Mouse (Mus musculus) stomach, adult 2 months (tissue): ENCODE results near the gene Olfr656. TPM values are rescaled to one million over a fixed set of nuclear protein-coding genes. Genes with fewer than 3 reads are reported as not detected.

Experiments used
- polyA plus RNA-seq: library from polyadenylated mRNA; depleted of rRNA; stranded (reverse); fragments of >200 nt; gene quantifications from 2 replicates; pipeline ENCODE4 v1.2.3, GENCODE M21; 2012; rRNA removed

Gene Olfr656
- not detected in 2 replicates for polyA plus RNA-seq

GRCm38 (mm10) chr7:104613655-104614054 is at the start of gene Olfr656:
Olfr656 (plus strand) TSS chr7:104613955.

DNA sequence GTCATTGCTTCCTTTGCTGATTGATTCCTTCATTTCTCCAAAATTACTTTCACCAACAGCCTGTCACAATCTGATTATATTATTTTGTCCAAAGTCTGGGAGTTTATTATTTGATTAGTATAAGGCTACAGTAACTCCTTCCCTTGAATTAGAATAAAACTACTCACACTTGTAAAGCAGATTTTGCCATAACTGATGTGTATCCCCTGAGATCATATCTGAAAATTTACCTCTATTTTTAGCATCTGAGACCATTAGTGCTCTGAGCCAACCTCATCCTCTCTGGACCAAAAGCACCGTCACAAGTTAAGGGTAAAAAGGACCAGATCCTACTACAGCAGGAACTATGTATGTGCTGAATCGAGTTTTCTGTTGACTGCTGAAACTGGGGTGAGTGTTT is 36.7 kb upstream of the Olfr656 start, which contains the start of gene Olfr653:
Gene Olfr653, plus strand, starts transcription at position 301 of the 400 bp plus-strand sequence.

DNA sequence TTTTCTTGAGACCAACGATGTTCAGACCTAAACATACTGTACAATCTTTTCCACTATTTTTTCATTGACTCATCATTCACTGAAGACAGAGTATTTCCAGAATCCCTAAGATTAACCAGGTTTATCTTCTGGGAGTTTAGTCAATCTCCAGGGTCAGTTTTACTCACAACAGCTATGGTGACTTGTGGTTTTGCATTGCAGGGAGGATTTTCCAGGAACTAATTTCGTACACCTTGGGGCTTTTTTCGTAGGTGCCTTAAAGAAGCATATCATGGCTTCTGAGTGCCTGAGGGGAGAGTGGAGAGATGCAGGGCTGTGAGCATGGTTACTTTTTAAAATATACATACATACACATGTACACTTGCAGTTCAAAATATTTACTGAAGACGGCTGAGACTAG is 27.0 kb upstream of the Olfr656 start, which contains the start of gene Olfr654:
Gene Olfr654, plus strand, starts transcription at position 301 of the 400 bp plus-strand sequence.

GRCm38 (mm10) chr7:104601679-104602078 is 12.1 kb upstream of the Olfr656 start, which contains the start of gene Olfr655:
Olfr655 (minus strand) TSS chr7:104601779.

DNA sequence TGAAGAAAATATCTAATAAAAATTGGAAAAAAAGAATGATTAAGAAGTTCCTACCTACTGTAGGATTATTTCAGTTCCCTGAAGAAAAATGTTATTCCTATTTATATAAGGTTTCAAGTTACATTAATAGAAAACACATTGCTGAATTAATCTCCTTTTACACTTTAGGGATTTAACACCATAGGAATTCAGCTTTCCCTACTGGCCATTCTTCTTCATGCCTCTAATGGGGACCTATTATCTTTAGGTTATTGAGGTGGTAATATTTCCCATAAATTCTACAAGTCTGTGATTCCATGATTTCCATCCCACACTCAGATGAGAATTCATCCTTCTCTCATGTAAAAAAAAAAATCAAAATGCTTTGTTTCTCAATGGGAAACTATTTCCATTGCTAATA is 10.7 kb downstream of the Olfr656 start, which contains the start of gene Olfr657:
Gene Olfr657, plus strand, starts transcription at position 301 of the 400 bp plus-strand sequence.

GRCm38 (mm10) chr7:104646841-104647482 is 33.2 kb downstream of the Olfr656 start, which contains the start of gene Olfr658:
Olfr658 (minus strand) TSS chr7:104647305.

GRCm38 (mm10) chr7:104666453-104666852 is 52.7 kb downstream of the Olfr656 start, which contains the start of gene Olfr659:
Olfr659 (plus strand) TSS chr7:104666753.

Other genes with a start within 250 kb of the Olfr656 start
- 0.03 TPM in 1 of 2 replicates, not detected in the other for gene Trim30b, start 244.1 kb upstream of the Olfr656 start, polyA plus RNA-seq
- gene Trim30c, start 213.1 kb upstream of the Olfr656 start, polyA plus RNA-seq: not detected in 2 replicates
- 0.09 and 0.32 TPM in 2 replicates for gene Trim30a, start 148.8 kb upstream of the Olfr656 start, polyA plus RNA-seq
- 0.04 and 0.24 TPM in 2 replicates for gene Trim30d, start 106.1 kb upstream of the Olfr656 start, polyA plus RNA-seq
- gene Olfr651, start 63.8 kb upstream of the Olfr656 start, polyA plus RNA-seq: not detected in 2 replicates
- not detected in 2 replicates for gene Olfr652, start 53.1 kb upstream of the Olfr656 start, polyA plus RNA-seq
- gene Olfr653, start 36.6 kb upstream of the Olfr656 start, polyA plus RNA-seq: not detected in 2 replicates
- not detected in 2 replicates for gene Olfr654, start 26.9 kb upstream of the Olfr656 start, polyA plus RNA-seq
- gene Olfr655, start 12.2 kb upstream of the Olfr656 start, polyA plus RNA-seq: not detected in 2 replicates
- not detected in 2 replicates for gene Olfr657, start 10.8 kb downstream of the Olfr656 start, polyA plus RNA-seq
- not detected in 2 replicates for gene Olfr658, start 33.4 kb downstream of the Olfr656 start, polyA plus RNA-seq
- not detected in 2 replicates for gene Olfr659, start 52.8 kb downstream of the Olfr656 start, polyA plus RNA-seq
- gene Olfr661, start 72.5 kb downstream of the Olfr656 start, polyA plus RNA-seq: not detected in 2 replicates
- gene Usp17le, start 163.5 kb downstream of the Olfr656 start, polyA plus RNA-seq: not detected in 2 replicates
- not detected in 2 replicates for gene Usp17lb, start 228.6 kb downstream of the Olfr656 start, polyA plus RNA-seq
- not detected in 2 replicates for gene Usp17la, start 243.1 kb downstream of the Olfr656 start, polyA plus RNA-seq